Mouse (Mus musculus) neural tube, embryonic 12.5 days (tissue): ENCODE results near the gene Zfp277. TPM values are rescaled to one million over a fixed set of nuclear protein-coding genes. Genes with fewer than 3 reads are reported as not detected.

Experiments
- polyA plus RNA-seq: library from polyadenylated mRNA; unstranded; fragments of >200 nt; fragmentation: Nextera tagmentation; extraction: Ambion mirVana; gene quantifications from 2 replicates; pipeline ENCODE4 v1.2.1, GENCODE M21; 2016

The Zfp277 gene
- polyA plus RNA-seq, 1 experiment from 2014 or later, result 31.2 TPM

Other genes with a start within 250 kb of the Zfp277 start
- gene Lsmem1, start 246.4 kb downstream of the Zfp277 start, polyA plus RNA-seq, result 0.09 and 0.15 TPM in 2 replicates
- 159 and 186 TPM in 2 replicates for gene Ifrd1, start 197.4 kb downstream of the Zfp277 start, polyA plus RNA-seq
- 40.2 and 42.7 TPM in 2 replicates for gene Dock4, start 50 bp upstream of the Zfp277 start, polyA plus RNA-seq